Mouse (Mus musculus): ENCODE results near the gene Fbxl16.

The Fbxl16 gene

GRCm38 (mm10) chr17:25828712-25829557 lies 20.1 kb downstream of the Fbxl16 start, which contains the start of gene Jmjd8:
Jmjd8 (plus strand) TSS chr17:25828867.
- no peak for DNase-seq (ENCODE audit: low spot score)

DNA sequence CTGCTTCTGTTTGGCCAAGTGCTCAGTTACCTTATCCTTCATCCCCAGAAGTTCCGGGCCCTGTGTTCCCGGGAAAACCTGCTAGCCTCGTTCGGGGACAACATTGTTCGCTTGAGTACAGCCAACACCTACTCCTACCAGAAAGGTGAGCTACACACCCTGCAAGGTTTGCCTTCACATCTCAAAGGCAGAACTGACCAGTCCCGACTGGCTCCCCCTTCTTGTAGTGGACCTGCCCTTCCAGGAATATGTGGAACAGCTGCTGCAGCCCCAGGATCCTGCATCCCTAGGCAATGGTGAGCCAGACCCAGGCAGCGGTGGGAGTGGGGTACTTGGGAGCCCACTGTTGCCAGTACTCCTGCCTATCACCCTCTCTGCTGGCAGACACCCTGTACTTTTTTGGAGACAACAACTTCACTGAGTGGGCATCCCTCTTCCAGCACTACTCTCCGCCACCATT lies 20.7 kb downstream of the Fbxl16 start:
- DNase-seq (ENCODE audit: low spot score) = no peak

GRCm38 (mm10) chr17:25830200-25830753 lies 21.4 kb downstream of the Fbxl16 start:
- no peak for DNase-seq (ENCODE audit: low spot score)

DNA sequence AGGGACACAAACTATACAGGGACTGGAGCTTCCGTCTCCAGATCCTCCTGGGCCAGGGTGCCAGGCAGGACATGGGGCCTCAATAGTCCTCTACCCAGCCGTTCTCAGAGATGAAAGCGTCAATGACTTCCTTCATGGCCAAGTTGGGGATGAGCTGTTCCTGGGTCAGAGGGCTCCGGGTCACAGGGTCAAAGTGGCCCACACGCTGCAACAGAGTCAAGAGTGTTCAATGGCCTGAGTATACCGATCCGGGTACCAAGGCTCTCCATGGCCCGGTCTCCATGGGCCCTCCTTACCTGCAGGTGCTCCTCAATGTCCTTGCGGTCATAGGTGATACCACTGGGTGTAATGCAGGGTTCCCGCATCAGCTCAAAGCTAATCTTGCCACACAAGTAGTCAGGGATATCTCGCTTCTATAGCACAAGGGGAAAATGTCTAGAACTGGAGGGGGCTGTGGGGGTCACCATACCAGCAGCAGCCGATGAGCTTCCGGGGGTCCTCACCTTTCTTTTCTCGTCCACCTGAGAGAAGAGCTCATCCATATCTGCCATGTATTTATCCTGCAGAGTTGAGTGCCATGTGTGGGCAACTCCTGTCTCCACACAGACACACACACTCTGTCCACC lies 22.0 kb downstream of the Fbxl16 start:
- no peak for DNase-seq (ENCODE audit: low spot score)

DNA sequence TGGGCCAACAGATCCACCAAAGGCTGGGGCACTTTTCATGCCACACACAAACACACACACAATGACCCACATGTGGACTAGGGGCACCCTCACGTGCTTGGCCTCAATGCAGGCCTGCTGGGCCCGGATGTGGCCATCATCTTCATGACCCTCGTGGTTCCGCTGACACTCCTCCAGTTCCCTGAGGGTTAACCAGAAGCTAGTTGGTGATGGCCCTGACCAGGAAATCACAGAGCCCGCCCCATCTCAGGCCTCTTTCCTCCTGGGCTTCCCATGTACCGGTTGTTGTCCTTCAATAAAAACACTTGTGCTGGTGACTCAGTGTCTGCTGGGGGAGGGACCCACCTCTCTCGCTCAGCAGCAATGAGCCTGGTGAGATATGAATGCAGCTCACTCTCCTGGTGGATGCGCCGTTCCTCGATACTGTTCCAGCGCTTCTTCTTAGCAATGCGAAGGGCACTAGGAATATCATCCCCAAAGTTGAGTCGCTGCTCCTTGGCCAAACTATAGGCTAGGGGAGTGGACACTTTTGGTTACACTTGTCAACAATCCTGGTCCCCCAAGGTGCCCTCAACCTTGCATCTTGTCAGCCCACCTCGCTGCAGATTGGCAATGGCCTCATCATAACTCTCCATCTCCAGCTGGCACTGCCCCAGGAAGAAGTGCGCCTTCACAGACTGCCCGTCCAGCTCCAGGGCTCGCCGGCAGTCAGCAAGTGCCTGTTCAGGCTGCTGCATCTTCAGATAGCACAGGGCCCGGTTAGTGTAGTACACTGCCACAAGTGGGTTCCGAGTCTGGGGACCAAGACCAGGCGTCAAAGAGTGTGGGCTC lies 22.8 kb downstream of the Fbxl16 start:
- peak; percentile 68 for DNase-seq (ENCODE audit: low spot score)

DNA sequence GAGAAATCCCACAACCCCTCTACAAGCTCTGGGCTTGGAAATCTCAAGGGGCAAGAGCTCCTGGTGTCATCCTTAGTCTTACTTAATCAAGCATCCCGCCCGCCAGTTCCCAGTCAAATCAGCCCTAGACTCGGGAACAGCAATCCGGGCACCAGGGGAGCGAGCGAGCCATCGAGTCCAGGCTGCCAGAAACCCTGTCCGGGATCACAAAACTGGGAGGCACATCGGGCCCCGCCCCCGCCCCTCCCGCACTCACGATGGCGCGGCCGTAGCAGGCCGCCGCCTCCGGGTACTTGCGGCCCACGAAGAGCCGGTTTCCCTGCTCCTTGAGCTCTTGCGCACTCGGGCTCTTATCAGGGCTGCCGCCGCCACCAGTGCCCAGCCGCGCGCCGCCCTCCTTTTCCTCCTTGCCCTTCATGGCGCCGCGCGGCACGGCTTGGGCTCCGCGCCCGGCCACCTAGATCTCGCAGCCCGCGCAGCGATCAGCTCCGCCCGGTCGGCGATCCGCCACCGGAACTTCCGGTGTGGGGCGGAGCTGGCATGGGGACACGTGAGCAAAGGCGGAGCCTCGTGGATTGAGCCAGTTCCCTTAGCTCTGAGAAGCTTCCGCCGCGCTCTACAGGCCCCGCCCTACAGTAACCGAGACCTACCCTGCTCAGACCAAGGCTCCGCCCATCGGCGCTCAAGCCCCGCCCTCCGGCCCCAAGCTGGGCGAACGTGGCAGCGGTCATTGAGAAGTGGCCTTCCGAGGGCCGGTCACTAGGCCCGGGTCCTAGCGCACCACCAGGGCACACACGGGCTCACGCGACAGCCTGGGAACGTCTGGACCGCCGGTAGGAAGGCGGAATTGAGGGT lies 23.8 kb downstream of the Fbxl16 start:
- DNase-seq (ENCODE audit: low spot score) = peak; percentile 99

DNA sequence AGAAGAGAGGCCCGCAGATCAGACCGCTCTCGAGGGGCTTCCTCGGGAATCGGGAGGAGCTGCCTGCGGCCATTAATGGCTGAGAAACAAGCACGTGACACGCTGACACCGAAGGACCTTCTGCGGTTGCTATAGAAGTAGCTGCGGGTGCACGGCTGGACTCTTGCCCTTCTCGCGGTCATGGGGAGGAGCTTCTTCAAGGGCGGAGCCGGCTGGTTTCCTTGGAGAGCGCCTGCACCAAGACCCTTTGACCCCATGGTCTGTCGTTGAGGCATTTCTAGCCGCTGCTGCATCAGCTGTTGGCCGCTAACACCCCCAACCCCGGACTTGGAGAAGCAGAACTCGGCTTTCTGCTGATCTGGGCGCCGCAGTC lies 24.4 kb downstream of the Fbxl16 start, which contains the start of gene Stub1:
TSS of gene Stub1 (minus strand) at position 114 of the 373 bp plus-strand sequence.
- DNase-seq (ENCODE audit: low spot score) = peak; percentile 95

DNA sequence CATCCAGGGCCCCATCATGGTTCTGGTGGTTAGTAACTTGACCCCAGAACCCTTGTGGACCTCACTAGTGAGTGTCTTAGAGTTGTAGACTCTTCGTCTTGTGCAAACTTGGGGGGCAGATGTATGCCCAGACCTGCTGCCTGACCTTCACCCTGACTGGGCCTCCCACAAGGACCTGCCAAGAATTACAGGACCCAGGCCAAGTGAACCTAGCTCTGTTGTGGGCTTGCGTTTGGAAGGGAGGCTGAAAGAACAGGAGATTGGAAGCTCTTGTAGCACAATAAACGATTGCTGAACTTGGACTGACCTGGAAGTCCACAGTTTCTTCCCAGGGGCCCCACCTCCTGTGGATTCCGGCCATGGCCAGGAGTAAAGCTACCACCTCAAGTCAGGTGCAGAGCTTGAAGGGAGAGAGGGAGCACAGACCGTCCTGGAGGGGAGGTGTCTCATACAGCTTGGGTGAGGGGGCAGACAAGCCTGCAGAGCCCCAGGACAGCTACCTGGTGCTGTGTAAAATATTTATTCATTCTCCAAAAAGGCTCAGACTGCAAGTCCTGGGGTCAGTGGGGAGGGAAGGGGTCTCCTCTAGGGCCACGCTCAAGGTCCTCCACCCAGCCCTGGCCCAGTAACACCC lies 25.2 kb downstream of the Fbxl16 start:
- no peak for DNase-seq (ENCODE audit: low spot score)

DNA sequence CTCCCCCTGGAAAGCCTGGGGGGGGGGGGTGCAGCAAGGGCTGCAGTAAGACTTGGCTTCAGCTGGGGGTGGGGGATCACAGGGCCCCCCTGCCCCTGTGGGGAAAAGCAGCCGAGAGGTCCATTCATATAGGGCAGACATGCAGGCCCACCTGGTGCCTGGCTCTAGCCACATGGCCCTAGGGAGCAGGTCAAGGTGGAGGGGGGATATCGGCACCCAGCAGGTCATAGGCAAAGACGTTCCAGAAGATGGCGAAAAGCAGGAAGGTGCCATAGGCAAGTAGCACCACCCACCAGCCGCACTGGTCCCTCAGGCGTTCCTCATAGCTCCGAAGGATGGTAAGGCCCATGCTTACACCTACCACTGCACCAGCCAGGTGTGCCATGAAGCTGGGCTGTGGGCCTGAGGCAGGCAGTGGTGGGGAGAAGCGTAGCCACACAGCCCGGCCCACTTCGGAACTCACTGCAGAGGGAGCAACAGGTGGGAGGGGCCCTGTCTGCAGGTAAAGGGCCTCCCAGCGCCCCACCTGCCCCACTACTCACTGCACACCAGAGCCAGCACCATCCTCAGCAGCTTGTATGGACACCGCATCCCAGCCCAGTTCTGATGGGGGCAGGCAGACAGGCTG lies 25.8 kb downstream of the Fbxl16 start:
- DNase-seq (ENCODE audit: low spot score) = no peak

- DNase-seq (ENCODE audit: low spot score) = no peak
Measured at GRCm38 (mm10) chr17:25835301-25835700, 26.4 kb downstream of the Fbxl16 start.

- no peak for DNase-seq (ENCODE audit: low spot score)
Measured at GRCm38 (mm10) chr17:25835816-25836215, 26.9 kb downstream of the Fbxl16 start.

GRCm38 (mm10) chr17:25836397-25837075 lies 27.7 kb downstream of the Fbxl16 start:
- DNase-seq (ENCODE audit: low spot score) = no peak

DNA sequence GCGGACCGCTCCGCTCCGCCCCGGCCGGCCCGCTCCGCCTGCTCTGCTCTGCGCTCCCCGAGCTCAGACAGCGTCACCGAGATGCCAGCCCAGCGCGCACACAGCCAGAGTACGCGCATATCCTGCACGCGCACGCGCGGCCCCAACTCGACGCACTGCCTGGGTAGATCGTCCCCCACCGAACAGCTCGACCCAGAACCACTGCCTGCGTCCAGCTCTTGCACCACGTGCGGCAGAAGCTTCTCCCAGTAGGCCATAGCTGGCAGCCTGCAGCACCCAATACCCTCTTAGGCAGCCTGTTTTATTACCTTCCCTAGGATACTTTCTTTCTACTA lies 28.2 kb downstream of the Fbxl16 start, which contains the start of gene Rhbdl1:
TSS of gene Rhbdl1 (minus strand) at position 220 of the 335 bp plus-strand sequence.
- DNase-seq (ENCODE audit: low spot score) = no peak

DNA sequence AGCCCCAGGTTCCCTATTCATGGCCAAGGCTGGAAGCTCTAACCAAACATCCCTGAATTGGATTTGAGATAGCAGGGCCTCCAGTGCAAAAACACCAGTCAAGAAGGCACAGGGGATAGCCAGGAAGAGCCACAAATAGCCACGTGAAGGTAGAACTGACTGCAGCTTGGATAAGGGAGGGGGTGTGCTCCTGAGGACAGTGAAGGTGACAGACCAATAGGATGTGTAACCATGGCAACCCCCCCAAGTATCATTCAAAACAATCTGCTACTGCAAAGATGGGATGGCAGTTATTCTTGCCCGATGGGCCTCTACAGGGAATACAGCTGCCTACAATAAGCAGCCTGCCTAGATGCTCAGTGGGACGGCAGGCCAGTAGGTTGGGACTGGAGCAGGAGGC lies 28.6 kb downstream of the Fbxl16 start:
- DNase-seq (ENCODE audit: low spot score) = no peak

DNA sequence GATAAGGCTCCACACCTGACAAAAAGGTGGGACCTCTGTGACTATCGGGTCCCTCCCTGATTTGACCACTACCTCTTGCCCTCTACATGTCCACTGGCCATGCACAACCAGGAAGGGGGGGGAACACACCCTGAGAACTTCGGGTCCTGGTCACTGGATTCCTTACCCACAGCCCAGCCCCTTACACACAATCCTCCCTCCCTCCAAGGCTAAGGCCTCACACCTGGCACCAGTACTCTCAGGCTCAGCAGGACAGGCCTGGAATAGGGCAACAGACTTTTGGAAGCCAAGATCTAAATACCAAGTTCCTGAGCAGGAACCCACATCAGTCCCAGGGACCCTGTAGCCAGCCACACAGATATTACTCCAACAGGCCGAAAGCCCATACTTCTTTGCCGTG lies 30.0 kb downstream of the Fbxl16 start:
- DNase-seq (ENCODE audit: low spot score) = no peak

DNA sequence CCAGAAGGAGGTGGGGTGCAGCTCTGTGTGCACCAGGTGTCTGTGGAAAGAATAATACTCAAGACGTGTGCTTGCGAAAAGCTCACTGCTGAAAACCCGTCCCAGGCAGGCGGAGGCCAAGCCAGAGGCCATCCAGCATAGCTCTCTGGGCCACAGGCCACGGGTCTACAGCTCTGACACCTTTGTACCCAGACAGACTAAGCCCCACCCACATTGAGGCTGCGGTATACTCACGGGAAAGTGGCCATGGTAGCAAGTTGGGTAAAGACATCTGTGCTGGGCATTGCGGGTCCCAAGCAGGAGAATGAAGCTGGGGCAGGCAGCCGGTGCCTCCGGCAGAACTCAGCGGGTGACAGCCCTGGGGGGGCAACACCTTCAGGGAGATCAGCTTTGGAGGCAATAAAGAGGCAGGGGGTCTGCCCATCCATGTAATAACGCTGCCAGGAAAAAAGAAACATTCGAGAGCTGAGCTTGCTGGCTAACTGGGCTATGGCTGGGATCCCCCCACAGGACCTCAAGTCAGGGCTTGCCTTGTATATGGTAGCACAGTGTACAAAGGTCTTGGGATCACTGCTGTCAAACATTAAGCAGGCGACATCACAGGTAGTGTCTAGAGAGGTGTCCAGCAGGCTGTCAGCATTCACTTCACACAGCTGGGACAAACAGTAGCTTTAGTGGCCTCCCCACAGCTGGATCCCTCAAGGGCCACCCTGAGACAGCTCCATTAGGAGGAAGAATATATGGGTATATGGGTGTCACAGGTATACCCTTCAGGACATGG lies 30.8 kb downstream of the Fbxl16 start:
- no peak for DNase-seq (ENCODE audit: low spot score)

DNA sequence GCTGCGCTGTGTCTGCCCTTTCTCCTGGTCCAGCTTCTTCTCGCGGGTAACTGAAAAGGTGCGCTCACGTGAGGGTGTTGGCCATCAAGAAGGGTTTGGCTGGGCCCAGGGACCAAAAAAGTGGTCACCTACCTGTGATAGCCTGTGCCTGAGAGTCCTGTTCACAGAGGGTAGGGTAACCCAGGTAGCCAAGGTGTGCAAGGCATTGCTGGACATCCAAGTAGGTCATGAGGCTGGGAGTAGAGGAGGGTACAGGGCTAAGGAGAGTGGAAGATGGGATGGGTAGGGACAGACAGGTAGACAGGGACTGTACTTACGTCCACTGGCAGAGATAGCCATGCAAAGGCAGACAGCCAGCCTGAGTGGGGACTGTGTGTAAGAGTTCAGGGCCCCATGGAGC lies 31.6 kb downstream of the Fbxl16 start:
- no peak for DNase-seq (ENCODE audit: low spot score)

DNA sequence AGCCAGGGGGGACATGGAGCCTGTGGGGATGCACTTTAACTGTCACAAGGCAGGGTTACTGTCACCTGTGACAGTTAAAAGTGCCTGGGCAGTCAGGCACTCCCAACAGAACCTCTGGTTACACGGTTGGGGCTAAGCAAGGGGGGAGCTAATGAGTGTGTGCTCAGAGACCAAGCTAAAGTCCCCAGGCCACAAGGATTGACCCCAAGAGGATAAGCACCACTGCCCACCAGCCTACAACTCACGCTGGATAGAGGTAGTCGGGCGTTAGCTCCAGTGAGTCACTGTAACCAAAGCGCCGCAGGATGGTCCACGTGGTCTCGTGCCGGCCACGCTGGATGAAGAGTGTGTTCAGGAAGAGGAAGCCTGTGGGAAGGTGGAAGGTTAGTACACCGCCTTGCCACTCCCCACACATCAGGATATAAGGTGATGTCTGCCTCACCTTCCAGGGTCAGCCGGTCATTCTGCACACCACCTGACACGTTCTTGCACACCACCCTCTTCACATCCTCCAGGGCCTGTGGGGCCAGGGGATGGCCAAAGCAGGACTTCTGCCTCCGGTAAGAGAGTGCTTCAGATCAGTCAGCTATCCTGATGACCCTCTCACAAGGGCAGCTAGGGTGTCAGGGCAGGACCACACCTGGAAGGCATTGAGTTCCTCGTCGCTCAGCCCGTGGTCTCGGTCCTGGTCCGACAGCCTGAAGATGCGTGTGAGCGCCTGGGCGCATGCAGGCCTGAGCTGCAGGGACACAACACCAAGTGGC lies 32.4 kb downstream of the Fbxl16 start, which contains the start of gene Gm20683:
TSS of gene Gm20683 (minus strand) at position 647 of the 764 bp plus-strand sequence.
- DNase-seq (ENCODE audit: low spot score) = no peak
